Mouse (Mus musculus) right cerebral cortex, adult 2 months (tissue): ENCODE measurements at regions not wholly inside any gene's neighbourhood (a gene's known extent, or its start where the extent isn't known, plus 50 kb on each side); places are given as distances from the start of the nearest gene placed in this dataset.

Experiments
- DNase-seq, 2 experiments: peaks; one replicate each; pipeline ENCODE4 v3.0.0; 2021 to 2022; ENCODE audit warnings: low spot score in 2 of 2

- no peak for DNase-seq
Measured at GRCm38 (mm10) chr7:124857106-124857505, 587.4 kb upstream of the Kdm8 start.

GRCm38 (mm10) chr7:124861397-124861796 lies 583.1 kb upstream of the Kdm8 start:
- DNase-seq: no peak

- DNase-seq: no peak
Measured at GRCm38 (mm10) chr7:124868133-124868603, 576.3 kb upstream of the Kdm8 start.

- no peak for DNase-seq
Measured at GRCm38 (mm10) chr7:124868621-124869020, 575.9 kb upstream of the Kdm8 start.

- no peak for DNase-seq
Measured at GRCm38 (mm10) chr7:124880771-124881170, 563.7 kb upstream of the Kdm8 start.

GRCm38 (mm10) chr7:124907233-124907632 lies 537.2 kb upstream of the Kdm8 start:
- peak; percentile 16 to 24 for DNase-seq

- DNase-seq: peak in 1 of 2 experiments; percentile 20
Measured at GRCm38 (mm10) chr7:124907662-124908296, 536.7 kb upstream of the Kdm8 start.

- no peak for DNase-seq
Measured at GRCm38 (mm10) chr7:124914061-124914460, 530.4 kb upstream of the Kdm8 start.

GRCm38 (mm10) chr7:124914479-124914878 lies 530.0 kb upstream of the Kdm8 start:
- no peak for DNase-seq

GRCm38 (mm10) chr7:124914972-124915371 lies 529.5 kb upstream of the Kdm8 start:
- DNase-seq: no peak

GRCm38 (mm10) chr7:124915637-124916036 lies 528.8 kb upstream of the Kdm8 start:
- DNase-seq: no peak

- no peak for DNase-seq
Measured at GRCm38 (mm10) chr7:124917606-124918120, 526.8 kb upstream of the Kdm8 start.

- no peak for DNase-seq
Measured at GRCm38 (mm10) chr7:124922806-124923205, 521.7 kb upstream of the Kdm8 start.

- no peak for DNase-seq
Measured at GRCm38 (mm10) chr7:124933573-124933972, 510.9 kb upstream of the Kdm8 start.

- DNase-seq: no peak
Measured at GRCm38 (mm10) chr7:124939357-124939756, 505.1 kb upstream of the Kdm8 start.

- DNase-seq: no peak
Measured at GRCm38 (mm10) chr7:124941527-124941926, 502.9 kb upstream of the Kdm8 start.

- DNase-seq: no peak
Measured at GRCm38 (mm10) chr7:124946424-124946823, 498.1 kb upstream of the Kdm8 start.

- no peak for DNase-seq
Measured at GRCm38 (mm10) chr7:124957329-124957728, 487.1 kb upstream of the Kdm8 start.

- DNase-seq: no peak
Measured at GRCm38 (mm10) chr7:124974870-124975488, 469.5 kb upstream of the Kdm8 start.

GRCm38 (mm10) chr7:124989456-124989855 lies 455.0 kb upstream of the Kdm8 start:
- no peak for DNase-seq

- peak; percentile 25 to 39 for DNase-seq
Measured at GRCm38 (mm10) chr7:124990695-124991094, 453.8 kb upstream of the Kdm8 start.

GRCm38 (mm10) chr7:124996538-124996937 lies 447.9 kb upstream of the Kdm8 start:
- DNase-seq: no peak

- DNase-seq: no peak
Measured at GRCm38 (mm10) chr7:125000669-125001068, 443.8 kb upstream of the Kdm8 start.
